Mouse (Mus musculus) testis, postnatal 10 days (tissue): ENCODE data around the gene Lypd1.

Source experiments
- DNase-seq: peaks from one replicate; pipeline ENCODE4 v3.0.0; 2021; ENCODE audit warnings: low spot score

Gene Lypd1

DNA sequence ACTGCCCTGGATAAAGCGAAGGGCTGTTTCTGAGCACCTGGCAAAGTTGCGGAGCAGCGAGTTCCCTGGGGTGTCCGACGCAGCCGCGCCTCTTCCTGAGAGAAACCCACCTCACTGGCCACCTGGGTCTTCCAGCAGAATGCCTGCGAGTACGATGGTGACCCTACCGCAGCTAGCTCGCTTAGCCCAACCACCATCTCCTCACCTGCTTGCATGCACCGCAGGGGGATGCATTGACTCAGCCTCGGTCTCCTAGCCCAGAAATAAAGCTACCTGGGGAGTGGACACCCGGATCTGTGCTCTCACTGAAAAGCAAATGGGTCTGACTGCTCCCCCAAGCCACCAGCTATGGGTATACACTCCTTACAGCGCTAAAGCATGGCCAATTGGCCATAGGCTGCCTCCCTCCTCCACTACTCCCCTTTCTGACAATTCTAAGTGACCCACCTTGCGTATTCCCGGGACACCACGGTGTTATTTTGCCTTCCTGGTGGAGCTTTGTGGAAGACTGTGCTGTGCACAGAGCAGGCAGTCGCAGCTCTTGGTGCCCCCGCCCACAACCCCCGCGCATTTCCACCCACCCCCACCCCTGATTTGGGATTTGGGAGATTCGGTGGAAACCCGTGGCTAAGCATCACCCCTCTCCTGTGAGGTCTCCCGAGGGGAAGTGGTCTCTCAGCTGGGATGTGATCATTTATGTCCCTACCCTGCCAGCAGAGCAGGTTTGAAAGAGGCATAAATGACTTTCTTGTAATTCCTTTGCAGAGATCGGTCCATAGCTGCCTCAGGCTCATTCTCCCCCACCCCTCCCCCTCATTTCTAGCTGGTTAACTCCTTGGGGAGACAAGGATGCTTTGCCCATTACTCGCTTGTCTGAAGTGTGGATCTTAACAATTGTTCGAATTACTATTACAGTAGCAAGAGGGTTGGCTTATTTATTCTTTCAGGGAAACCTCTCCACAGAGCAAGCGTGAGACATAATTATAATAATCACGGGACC is at the start of gene Lypd1:
Lypd1 (minus strand) TSS at position 501 of the 1,000 bp plus-strand sequence.
- no peak for DNase-seq

- no peak for DNase-seq
Observed at GRCm38 (mm10) chr1:125951026-125951425, 38.1 kb upstream of the Lypd1 start.

- DNase-seq, result no peak
Observed at GRCm38 (mm10) chr1:125949076-125949475, 36.2 kb upstream of the Lypd1 start.

- DNase-seq, result no peak
Observed at GRCm38 (mm10) chr1:125945136-125945535, 32.2 kb upstream of the Lypd1 start.

- DNase-seq, result no peak
Observed at GRCm38 (mm10) chr1:125943305-125943704, 30.4 kb upstream of the Lypd1 start.

DNA sequence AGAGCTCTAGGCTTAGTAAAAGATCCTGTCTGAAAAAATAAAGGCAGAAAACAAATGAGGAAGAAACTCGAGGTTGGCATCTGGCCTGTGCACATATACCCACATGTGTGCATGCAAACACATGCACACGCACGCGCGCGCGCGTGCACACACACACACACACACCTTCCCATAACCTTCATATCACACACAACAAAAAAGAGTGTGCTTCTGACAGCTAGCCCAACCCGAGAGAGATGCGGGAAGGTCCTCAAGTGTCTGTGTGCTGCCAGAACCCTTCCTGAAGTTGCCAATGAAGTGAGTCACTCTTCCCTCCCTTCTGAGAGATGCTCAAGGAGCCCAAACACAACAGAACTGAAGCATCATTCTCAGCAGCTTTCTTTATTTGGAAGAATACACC is 12.6 kb upstream of the Lypd1 start:
- DNase-seq, result no peak

- no peak for DNase-seq
Observed at GRCm38 (mm10) chr1:125923062-125923461, 10.2 kb upstream of the Lypd1 start.

DNA sequence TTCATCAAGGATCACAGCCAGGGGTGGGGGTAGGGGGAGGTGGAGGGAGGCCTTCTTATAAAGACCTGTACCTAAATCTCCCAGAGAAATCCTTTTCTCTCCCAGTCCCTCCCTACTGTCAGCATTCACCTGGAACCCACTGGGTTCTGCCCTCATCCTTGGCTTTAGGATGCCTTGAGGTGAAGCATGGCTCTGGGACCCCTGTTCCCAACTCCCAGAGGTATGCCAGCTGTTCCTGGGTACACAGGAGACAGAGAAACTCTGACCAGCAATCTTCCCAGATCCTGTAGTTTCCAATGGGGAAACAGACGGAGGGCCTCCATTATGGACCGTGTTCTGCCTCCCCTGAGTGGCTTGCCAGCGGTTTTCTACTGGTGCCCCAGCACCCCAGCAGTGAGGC is 7.8 kb upstream of the Lypd1 start:
- DNase-seq, result no peak

DNA sequence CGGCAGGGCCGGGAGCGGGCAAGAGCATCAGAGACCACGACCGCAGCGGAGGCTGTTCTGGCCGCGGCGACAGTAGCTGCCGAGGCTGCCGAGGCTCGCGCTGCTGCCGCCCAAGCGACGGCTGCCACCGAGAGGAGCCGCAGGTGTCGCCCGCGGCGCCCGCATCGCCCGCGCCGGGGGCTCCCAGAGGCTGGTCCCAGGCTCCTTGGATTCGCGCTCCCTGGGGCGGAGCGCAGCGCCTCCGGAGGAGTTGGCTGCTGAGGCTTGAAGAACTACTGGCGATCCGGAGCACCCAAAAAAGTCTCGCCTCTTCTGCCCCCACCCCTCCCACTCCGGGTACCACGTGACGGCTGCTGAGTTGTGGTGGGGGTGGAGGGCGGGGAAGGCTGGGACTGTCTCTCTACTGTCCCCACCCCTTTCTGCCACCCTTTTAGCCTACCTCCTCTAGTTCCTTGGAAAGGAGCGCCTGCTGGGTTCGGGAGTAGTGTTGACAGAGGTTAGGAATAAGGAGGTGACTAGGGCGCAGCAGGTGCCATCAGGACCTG is 928 bp downstream of the Lypd1 start:
- DNase-seq, result peak; percentile 41

GRCm38 (mm10) chr1:125911337-125911900 is 1.5 kb downstream of the Lypd1 start:
- DNase-seq, result peak; percentile 44

GRCm38 (mm10) chr1:125910871-125911265 is 2.0 kb downstream of the Lypd1 start:
- no peak for DNase-seq

DNA sequence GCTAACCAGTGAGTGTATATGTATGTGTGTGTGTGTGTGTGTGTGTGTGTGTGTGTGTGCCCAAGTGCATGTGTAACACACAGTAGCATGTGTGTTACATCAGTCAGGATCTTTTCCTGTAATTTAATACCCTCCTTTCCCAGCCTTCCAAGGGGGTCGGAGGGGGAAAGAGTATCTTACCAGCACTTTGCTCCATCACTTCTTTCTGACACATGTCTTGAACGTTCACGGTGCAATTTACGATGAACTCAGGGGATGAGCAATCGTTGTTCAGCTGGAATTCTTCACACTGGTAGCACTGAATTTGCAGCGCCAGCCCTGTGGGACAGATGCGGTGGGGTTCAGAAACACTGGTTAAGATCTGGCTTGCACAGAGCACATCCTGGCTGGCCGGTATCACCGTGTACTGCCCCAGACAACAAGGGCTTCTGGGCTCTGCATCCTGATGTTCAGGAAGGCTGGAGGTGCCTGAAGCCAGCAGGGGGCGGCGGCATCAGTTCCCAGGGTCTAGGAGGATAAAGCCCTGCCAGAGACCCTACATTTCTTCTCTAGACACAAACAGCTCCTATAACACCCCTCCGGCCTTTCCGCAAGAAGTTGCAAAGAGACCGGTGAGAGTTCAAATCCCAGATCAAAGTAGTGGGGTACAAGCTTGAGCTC is 2.6 kb downstream of the Lypd1 start:
- DNase-seq, result peak; percentile 44

GRCm38 (mm10) chr1:125893158-125893557 is 19.7 kb downstream of the Lypd1 start:
- no peak for DNase-seq

DNA sequence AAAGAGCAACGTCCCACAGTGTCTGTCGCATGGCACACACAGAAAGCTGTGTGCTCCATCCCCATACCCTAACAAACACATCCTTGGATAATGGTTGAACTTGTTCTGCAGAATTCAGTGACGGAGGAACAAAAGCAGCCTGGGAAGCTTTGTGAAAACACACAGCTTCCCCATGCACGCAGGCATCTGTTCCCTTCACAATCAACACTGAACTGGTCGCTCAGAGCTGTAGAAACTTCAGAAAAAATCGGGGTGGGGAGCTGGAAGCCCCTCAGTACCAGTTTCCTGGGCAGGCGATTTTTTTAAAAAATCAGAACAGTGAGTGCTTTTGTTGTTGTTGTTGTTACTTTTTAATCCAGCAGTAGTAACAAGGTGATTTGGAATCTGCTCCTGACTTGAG is 42.8 kb downstream of the Lypd1 start:
- no peak for DNase-seq

GRCm38 (mm10) chr1:125858631-125859030 is 54.3 kb downstream of the Lypd1 start:
- no peak for DNase-seq

GRCm38 (mm10) chr1:125854646-125855045 is 58.3 kb downstream of the Lypd1 start:
- no peak for DNase-seq

DNA sequence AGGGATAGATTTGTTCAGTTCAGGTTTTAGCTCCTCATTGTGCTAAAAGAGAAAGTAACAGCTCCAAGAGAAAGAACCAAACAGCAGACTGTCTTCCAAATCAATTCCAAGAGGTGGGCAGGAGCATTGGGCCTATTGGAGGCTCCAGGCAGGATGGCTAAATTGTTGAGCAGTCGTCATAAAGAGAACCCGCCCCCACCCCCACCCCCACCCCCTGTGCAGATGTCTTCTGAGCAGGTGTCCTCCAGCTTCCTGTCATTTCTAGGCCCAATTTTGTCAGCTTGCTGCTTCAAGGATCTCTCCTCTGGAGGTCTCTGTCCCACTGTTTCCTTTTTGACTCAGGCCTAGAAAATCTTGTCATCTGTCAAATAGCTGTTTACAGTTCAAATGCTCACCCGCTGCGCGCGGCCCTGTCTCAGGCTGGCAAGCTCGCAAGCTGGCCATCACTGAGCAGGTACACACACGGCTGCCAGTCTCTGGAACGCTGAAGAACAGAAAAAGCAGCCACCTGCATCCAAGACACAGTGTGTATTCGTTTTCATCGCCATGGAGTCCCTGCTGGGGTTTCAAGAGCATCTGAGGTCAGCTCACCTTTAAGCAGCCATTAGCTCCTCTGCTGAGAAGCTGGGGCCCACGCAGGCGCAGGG is 73.0 kb downstream of the Lypd1 start:
- no peak for DNase-seq

DNA sequence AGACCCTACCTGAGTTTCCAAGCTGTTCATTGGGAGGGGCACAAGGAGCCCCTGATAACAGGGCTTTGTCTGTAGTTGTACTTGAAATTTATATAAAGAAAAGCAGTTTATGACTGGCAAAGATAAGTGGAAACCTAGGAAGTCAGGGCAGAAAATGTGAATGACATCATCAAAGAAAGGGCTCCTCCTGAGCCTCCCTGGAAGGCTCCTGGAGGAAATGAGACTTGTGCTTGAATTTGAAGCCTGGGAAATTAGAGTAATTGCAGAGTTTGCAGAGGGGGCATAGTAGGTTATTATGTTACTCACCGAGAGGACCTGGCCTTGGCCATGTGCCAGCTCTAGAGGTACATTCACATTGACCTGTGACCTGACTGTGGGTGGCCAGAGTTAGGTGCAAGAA is 75.4 kb downstream of the Lypd1 start:
- DNase-seq, result peak; percentile 42

DNA sequence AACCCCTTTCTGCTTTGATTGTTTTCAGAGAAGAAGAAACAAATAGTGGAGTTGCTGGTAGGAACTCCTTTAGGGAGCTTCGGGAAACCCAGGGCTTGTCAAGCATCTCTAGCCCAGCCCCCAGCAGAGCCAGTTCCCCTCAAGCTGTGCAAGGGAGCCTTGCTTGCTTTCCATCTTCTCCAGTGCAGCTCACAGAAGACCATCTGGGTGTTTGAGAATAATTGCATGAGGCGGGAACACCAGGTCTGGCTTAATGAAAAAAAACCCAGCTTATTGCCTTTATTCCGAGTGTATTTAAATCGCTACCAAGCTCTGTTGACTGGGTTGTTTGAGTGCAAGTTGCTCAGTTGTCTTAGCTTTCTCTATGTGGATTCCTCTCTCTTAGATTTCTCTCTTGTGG is 89.3 kb downstream of the Lypd1 start:
- no peak for DNase-seq

GRCm38 (mm10) chr1:125821101-125821500 is 91.8 kb downstream of the Lypd1 start:
- DNase-seq, result no peak
